Mouse (Mus musculus): Measurements from ENCODE around the gene Arhgef3. TPM values are rescaled to one million over a fixed set of nuclear protein-coding genes. Genes with fewer than 3 reads are reported as not detected.
A peak's percentile ranks its signal among the peaks of the same experiment; 100 is the strongest.

Arhgef3 gene
- total and polyA plus RNA-seq, 2 experiments from 2014 or later, result 17.9 to 21.4 TPM

DNA sequence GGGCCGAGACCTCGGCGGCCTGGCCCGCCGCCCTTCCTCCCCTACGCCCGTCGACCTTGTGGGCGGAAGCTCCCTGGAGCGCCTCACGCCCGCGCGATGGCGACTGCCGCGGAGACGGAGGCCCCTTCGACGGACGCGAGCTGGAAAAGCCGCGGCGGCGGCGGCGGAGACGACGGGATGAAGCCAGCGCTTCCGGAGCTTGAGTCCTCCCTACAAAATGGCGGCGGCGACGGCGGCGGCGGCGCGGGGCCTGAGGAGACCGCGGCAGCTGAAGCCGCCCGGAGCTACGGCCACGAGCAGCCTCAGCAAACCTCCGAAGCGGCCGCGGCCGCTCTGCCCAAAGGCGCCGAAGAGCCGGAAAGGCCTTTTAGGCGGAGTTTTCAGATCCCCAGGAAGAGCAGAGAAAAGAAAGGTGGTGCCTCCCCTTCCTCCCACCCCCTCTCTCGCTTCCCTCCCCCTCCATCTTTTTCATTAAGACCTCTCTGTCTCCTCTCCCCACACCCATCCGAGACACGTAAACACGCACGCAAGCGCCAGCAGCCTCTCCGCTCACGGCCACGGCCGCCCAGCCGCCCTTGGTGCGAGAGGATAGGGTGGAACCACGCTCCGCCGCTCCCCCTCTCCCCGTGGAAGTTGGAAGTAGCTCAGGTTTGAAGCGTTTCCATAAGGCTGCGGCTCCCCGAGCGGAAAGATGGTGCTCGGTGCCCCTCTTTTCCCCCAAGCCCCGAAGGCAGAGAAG lies 314.4 kb downstream of the Arhgef3 start:
- Histone ChIP-seq H3K4me3 (ENCODE audit: low read depth, low read length) (peak overlapping the region; percentile 63), H3K36me3 (replicated peaks; ENCODE audit: control insufficient read depth, insufficient read depth, low read length) (peaks cover 4% of the 10 kb centered on the region), H3K27ac (ENCODE audit: low read depth) (peak overlapping the region; percentile 99), H3K4me1 (ENCODE audit: control insufficient read depth, insufficient read depth) (peaks cover 5% of the 10 kb centered on the region; the same call in 1 of the 2 replicates), H3K27me3 (ENCODE audit: control insufficient read depth, insufficient read depth, low read length) (no peaks in the 10 kb centered on the region), H3K9me3 (replicated peaks; ENCODE audit: control insufficient read depth, low read length) (peaks cover 8% of the 10 kb centered on the region), H3K9ac (replicated peaks; ENCODE audit: low read depth, low read length) (peak overlapping the region; percentile 85), H3K4me2 (ENCODE audit: low read depth, low read length) (peak overlapping the region; percentile 80)
- TF ChIP-seq EP300 (IDR thresholded peaks at IDR 0.05; ENCODE audit: low read depth) (0 out of 2 replicates have a peak, but pooled peaks have one; percentile 27), CTCF (IDR thresholded peaks at IDR 0.05; ENCODE audit: low read depth) (no peak; the same call in 1 of the 2 replicates)
- ATAC-seq (ENCODE audit: insufficient read depth, low read depth) (peak; percentile 79), DNase-seq (ENCODE audit: low spot score) (peak; percentile 84)
- under 1% methylated on average over 61 of the region's 78 CpGs for WGBS

DNA sequence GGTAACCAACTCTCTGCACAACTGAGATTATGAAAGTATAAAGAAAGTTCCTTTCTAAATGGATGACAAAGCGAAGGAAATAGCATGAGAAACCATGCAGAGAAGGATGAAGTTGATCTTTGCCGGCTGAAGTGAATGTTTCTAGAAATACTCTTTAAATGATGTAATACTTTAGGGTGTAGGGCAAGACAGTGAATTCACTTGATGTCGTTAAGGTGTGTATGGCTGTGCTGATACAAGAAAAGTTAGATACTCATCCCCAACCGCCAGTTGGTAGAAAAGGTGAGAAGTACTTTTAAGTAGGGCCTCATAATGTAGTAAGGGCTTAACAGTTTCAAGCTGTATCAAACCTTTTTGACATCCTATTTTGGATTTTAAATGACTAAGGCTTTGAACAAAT lies 315.6 kb downstream of the Arhgef3 start:
- 90% methylated on average over 4 of the region's 4 CpGs for WGBS
- peak overlapping the region; percentile 80 for H3K4me2 ChIP-seq (ENCODE audit: low read depth, low read length)
- peaks cover 5% of the 10 kb centered on the region; the same call in 1 of the 2 replicates for H3K4me1 ChIP-seq (ENCODE audit: control insufficient read depth, insufficient read depth)
- DNase-seq (ENCODE audit: low spot score), result no peak
- H3K27me3 ChIP-seq (ENCODE audit: control insufficient read depth, insufficient read depth, low read length), result no peaks in the 10 kb centered on the region
- H3K9ac ChIP-seq (replicated peaks; ENCODE audit: low read depth, low read length), result no peak overlapping the region
- 0 out of 2 replicates have a peak overlapping the region, but pooled peaks have one; percentile 63 for H3K4me3 ChIP-seq (ENCODE audit: low read depth, low read length)
- ATAC-seq (ENCODE audit: insufficient read depth, low read depth), result no peak
- H3K9me3 ChIP-seq (replicated peaks; ENCODE audit: control insufficient read depth, low read length), result peaks cover 8% of the 10 kb centered on the region
- peaks cover 4% of the 10 kb centered on the region; the same call in 1 of the 2 replicates for H3K36me3 ChIP-seq (replicated peaks; ENCODE audit: control insufficient read depth, insufficient read depth, low read length)
- TF ChIP-seq EP300 (IDR thresholded peaks at IDR 0.05; ENCODE audit: low read depth) (no peak), CTCF (IDR thresholded peaks at IDR 0.05; ENCODE audit: low read depth) (no peak)
- no peak overlapping the region for H3K27ac ChIP-seq (ENCODE audit: low read depth)

GRCm38 (mm10) chr14:27432064-27432463 lies 317.4 kb downstream of the Arhgef3 start:
- no peaks in the 10 kb centered on the region for H3K27me3 ChIP-seq (ENCODE audit: control insufficient read depth, insufficient read depth, low read length)
- H3K9me3 ChIP-seq (replicated peaks; ENCODE audit: control insufficient read depth, low read length), result peaks cover 8% of the 10 kb centered on the region
- no peak overlapping the region for H3K9ac ChIP-seq (replicated peaks; ENCODE audit: low read depth, low read length)
- no peak overlapping the region for H3K4me2 ChIP-seq (ENCODE audit: low read depth, low read length)
- no peak overlapping the region for H3K4me3 ChIP-seq (ENCODE audit: low read depth, low read length)
- H3K36me3 ChIP-seq (replicated peaks; ENCODE audit: control insufficient read depth, insufficient read depth, low read length), result peaks cover 4% of the 10 kb centered on the region; the same call in 1 of the 2 replicates
- peaks cover 5% of the 10 kb centered on the region; the same call in 1 of the 2 replicates for H3K4me1 ChIP-seq (ENCODE audit: control insufficient read depth, insufficient read depth)
- ATAC-seq (ENCODE audit: insufficient read depth, low read depth) (no peak), DNase-seq (ENCODE audit: low spot score) (no peak)
- WGBS, result 98% methylated on average over 2 of the region's 2 CpGs
- TF ChIP-seq EP300 (IDR thresholded peaks at IDR 0.05; ENCODE audit: low read depth) (no peak), CTCF (IDR thresholded peaks at IDR 0.05; ENCODE audit: low read depth) (no peak)
- H3K27ac ChIP-seq (ENCODE audit: low read depth), result no peak overlapping the region

DNA sequence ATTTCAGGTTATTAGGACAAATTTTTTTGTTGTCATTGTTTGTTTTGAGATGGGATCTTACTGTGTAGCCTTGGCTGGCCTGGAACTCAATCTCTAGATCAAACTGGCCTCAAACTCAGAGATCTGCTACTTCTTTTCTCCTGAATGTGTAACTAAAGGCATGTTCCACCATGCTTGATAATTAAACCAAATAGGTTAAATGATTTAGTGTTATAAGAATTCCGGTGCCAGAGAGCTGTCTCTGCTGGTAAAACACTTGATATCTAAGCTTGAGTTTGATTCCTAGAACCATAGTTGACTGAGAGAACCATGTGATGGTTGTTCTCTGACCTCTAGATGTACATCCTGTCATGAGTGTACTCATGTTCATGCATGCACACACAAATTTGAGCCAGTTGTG lies 321.4 kb downstream of the Arhgef3 start:
- ATAC-seq (ENCODE audit: insufficient read depth, low read depth), result no peak
- Histone ChIP-seq H3K27me3 (ENCODE audit: control insufficient read depth, insufficient read depth, low read length) (no peaks in the 10 kb centered on the region), H3K27ac (ENCODE audit: low read depth) (no peak overlapping the region), H3K9ac (replicated peaks; ENCODE audit: low read depth, low read length) (no peak overlapping the region), H3K9me3 (replicated peaks; ENCODE audit: control insufficient read depth, low read length) (no peaks in the 10 kb centered on the region), H3K4me1 (ENCODE audit: control insufficient read depth, insufficient read depth) (no peaks in the 10 kb centered on the region), H3K4me2 (ENCODE audit: low read depth, low read length) (no peak overlapping the region), H3K36me3 (replicated peaks; ENCODE audit: control insufficient read depth, insufficient read depth, low read length) (peaks cover 10% of the 10 kb centered on the region), H3K4me3 (ENCODE audit: low read depth, low read length) (no peak overlapping the region)
- TF ChIP-seq EP300 (IDR thresholded peaks at IDR 0.05; ENCODE audit: low read depth) (no peak), CTCF (IDR thresholded peaks at IDR 0.05; ENCODE audit: low read depth) (no peak)
- DNase-seq (ENCODE audit: low spot score), result no peak
- WGBS, result 95% methylated on average over 1 of the region's 1 CpGs

DNA sequence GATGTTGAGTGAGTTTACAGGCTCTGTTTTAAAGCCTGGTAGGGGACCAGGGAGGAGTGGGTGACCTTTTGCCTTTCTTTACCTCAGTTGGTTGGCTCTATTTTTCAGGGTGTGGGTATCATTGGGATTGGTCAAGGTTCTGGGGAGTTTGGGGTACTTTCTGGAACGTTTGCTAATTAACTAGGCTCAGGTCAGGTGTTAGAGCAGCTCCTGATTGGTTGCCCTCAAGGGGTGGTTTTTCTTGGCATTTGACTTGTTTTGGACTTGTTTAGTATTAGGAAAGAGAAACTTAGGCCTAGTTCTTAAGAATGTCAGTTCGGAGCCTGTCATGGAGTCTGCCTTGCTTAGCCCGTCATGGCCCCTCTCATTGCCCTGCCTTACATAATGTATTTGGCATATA lies 322.1 kb downstream of the Arhgef3 start:
- H3K4me3 ChIP-seq (ENCODE audit: low read depth, low read length), result no peak overlapping the region
- H3K36me3 ChIP-seq (replicated peaks; ENCODE audit: control insufficient read depth, insufficient read depth, low read length), result peaks cover 10% of the 10 kb centered on the region
- H3K27me3 ChIP-seq (ENCODE audit: control insufficient read depth, insufficient read depth, low read length), result no peaks in the 10 kb centered on the region
- ATAC-seq (ENCODE audit: insufficient read depth, low read depth) (no peak), DNase-seq (ENCODE audit: low spot score) (no peak)
- no peak overlapping the region for H3K4me2 ChIP-seq (ENCODE audit: low read depth, low read length)
- no peak overlapping the region for H3K27ac ChIP-seq (ENCODE audit: low read depth)
- no peaks in the 10 kb centered on the region for H3K4me1 ChIP-seq (ENCODE audit: control insufficient read depth, insufficient read depth)
- 92% methylated on average over 3 of the region's 3 CpGs for WGBS
- no peak for TF ChIP-seq EP300 (IDR thresholded peaks at IDR 0.05; ENCODE audit: low read depth)
- no peaks in the 10 kb centered on the region for H3K9me3 ChIP-seq (replicated peaks; ENCODE audit: control insufficient read depth, low read length)
- no peak overlapping the region for H3K9ac ChIP-seq (replicated peaks; ENCODE audit: low read depth, low read length)
